Mouse (Mus musculus): ENCODE measurements around the gene Cnih3.

- TF ChIP-seq ZNF384 (IDR thresholded peaks at IDR 0.05; ENCODE audit: low read depth, low read length) (no peak), ZC3H11A (IDR thresholded peaks at IDR 0.05; ENCODE audit: borderline replicate concordance, low read depth, low read length) (no peak), MAFK (IDR thresholded peaks at IDR 0.05; ENCODE audit: insufficient read depth, low read depth, low read length) (no peak)
These were observed 123.7 kb downstream of the Cnih3 start for GRCm38 (mm10) chr1:181476141-181476540.

Measured in ES-E14 (cell line).